Mouse (Mus musculus) forebrain, embryonic 15.5 days (tissue): ENCODE results near the gene Mob1a. TPM values are rescaled to one million over a fixed set of nuclear protein-coding genes. Genes with fewer than 3 reads are reported as not detected.
A peak's percentile ranks its signal among the peaks of the same experiment; 100 is the strongest.

Experiments
- ATAC-seq: fragments of 200-750 bp; cut with Nextera tagmentation; replicated peaks from 2 replicates; pipeline ENCODE4 v1.8.0; 2017; ENCODE audit warnings: mild to moderate bottlenecking, moderate TSS enrichment, moderate library complexity
- H3K27ac ChIP-seq: fragments of 300-500 bp; sonication (generic); replicated peaks from 2 replicates; pipeline ENCODE4 v1.5.1; 2015; ENCODE audit warnings: mild to moderate bottlenecking, inconsistent platforms
- H3K27me3 ChIP-seq: fragments of 300-500 bp; sonication (generic); 2 replicates; pipeline ENCODE4 v1.6.1; 2015; ENCODE audit warnings: inconsistent platforms
- H3K36me3 ChIP-seq: fragments of 300-500 bp; sonication (generic); 2 replicates; pipeline ENCODE4 v1.6.1; 2015; ENCODE audit warnings: mild to moderate bottlenecking, inconsistent platforms
- H3K4me1 ChIP-seq: fragments of 300-500 bp; sonication (generic); 2 replicates; pipeline ENCODE4 v1.6.1; 2015; ENCODE audit warnings: inconsistent platforms
- H3K4me2 ChIP-seq: fragments of 300-500 bp; sonication (generic); replicated peaks from 2 replicates; pipeline ENCODE4 v1.6.1; 2015; ENCODE audit warnings: mild to moderate bottlenecking, inconsistent platforms
- H3K4me3 ChIP-seq: fragments of 300-500 bp; sonication (generic); 2 replicates; pipeline ENCODE4 v1.5.1; 2015; ENCODE audit warnings: mild to moderate bottlenecking, inconsistent platforms
- H3K9ac ChIP-seq: fragments of 300-500 bp; sonication (generic); replicated peaks from 2 replicates; pipeline ENCODE4 v1.6.1; 2015; ENCODE audit warnings: mild to moderate bottlenecking, inconsistent platforms
- H3K9me3 ChIP-seq: fragments of 300-500 bp; sonication (generic); 2 replicates; pipeline ENCODE4 v1.6.1; 2016; ENCODE audit warnings: inconsistent platforms
- WGBS: fragments of 180-500 bp; shearing (Covaris S2); methylation state at CpG from one replicate; pipeline ENCODE4 v1.1.7; 2015; ENCODE audit warnings: mixed read lengths; 5-methylcytosine and 5-hydroxymethylcytosine counted together
- polyA plus RNA-seq: library from polyadenylated mRNA; unstranded; fragments of >200 nt; fragmentation: Nextera tagmentation; extraction: Ambion mirVana; gene quantifications from 2 replicates; pipeline ENCODE4 v1.2.1, GENCODE M21; 2015

The Mob1a gene
- polyA plus RNA-seq, 1 experiment from 2014 or later, result 32.4 TPM

GRCm38 (mm10) chr6:83348873-83349272 is 23.1 kb downstream of the Mob1a start, which contains the start of gene Bola3:
Gene Bola3, plus strand, starts transcription at chr6:83349147.
- H3K9ac ChIP-seq, result peak within 1 kb of the TSS; percentile 94
- peaks cover 16% of the 10 kb centered on the region for H3K4me1 ChIP-seq
- ATAC-seq, result no peak; the same call in none of the 2 replicates
- H3K36me3 ChIP-seq, result peaks cover 9% of the 10 kb centered on the region
- H3K4me3 ChIP-seq, result peak within 1 kb of the TSS; percentile 91
- H3K9me3 ChIP-seq, result no peaks in the 10 kb centered on the region
- 31% methylated on average over 6 of the region's 6 CpGs for WGBS
- no peak within 1 kb of the TSS for H3K27ac ChIP-seq
- H3K4me2 ChIP-seq, result peak within 1 kb of the TSS; percentile 81
- no peaks in the 10 kb centered on the region for H3K27me3 ChIP-seq

DNA sequence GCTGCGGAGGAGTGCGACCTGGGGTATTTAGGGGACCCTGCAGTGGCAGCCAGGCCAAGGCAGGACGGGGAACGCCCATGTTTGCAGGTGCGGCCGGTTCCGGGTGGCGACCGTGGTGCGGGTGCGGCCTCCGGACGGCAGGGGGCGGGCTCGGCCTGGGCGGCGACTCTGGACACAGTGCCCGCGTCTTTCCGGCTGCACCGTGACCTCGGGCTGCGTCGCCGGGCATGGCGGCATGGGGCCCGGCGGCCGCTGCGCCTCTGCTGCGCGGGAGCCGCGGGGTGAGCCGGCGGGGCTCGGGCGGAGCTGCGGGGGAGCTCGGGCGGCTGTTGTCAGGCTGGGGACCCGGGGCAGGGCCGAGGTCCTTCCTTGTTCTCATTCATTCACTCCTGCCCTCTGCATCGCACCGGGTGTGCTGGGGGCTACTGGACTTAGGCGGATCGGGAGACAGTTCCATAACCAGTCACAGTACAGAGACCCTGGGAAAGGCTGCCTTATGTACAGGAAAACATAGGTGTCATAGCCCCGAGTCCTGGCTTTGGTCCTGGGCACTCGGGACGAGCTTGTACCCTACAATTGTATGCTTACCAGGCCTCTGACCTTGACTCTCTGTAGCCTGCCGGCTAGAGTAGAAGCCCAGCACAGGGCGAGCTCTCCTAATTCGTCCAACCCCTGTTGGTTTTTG is 23.6 kb downstream of the Mob1a start:
- ATAC-seq, result peak; percentile 95
- H3K4me3 ChIP-seq, result peak overlapping the region; percentile 91
- no peaks in the 10 kb centered on the region for H3K9me3 ChIP-seq
- H3K27me3 ChIP-seq, result no peaks in the 10 kb centered on the region
- 1% methylated on average over 40 of the region's 53 CpGs for WGBS
- H3K36me3 ChIP-seq, result peaks cover 15% of the 10 kb centered on the region
- H3K4me2 ChIP-seq, result peak overlapping the region; percentile 81
- peak overlapping the region; percentile 94 for H3K9ac ChIP-seq
- H3K4me1 ChIP-seq, result peaks cover 16% of the 10 kb centered on the region
- H3K27ac ChIP-seq, result no peak overlapping the region

DNA sequence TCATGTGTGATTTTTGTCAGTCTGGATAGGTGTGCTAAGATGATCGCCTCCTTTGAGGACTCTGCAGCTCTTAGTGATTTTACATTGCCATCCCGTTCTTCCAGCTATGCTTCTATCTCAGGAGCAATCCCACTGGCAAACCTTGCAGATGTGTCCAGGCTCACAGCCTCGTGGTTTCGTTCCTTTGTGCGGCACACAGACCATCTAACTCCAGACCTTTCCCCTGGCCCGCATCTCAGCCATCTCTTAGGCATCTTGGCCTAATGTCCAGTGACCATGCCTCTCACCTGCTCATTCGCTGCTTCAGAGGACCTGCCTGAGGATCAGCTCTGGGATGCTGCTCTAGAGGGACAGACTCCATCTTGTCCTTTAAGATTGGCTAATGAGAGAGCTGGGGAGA is 24.4 kb downstream of the Mob1a start:
- H3K27me3 ChIP-seq, result no peaks in the 10 kb centered on the region
- no peak for ATAC-seq
- H3K27ac ChIP-seq, result no peak overlapping the region
- H3K4me1 ChIP-seq, result peaks cover 16% of the 10 kb centered on the region
- peak overlapping the region; percentile 81 for H3K4me2 ChIP-seq
- peak overlapping the region; percentile 91 for H3K4me3 ChIP-seq
- H3K9me3 ChIP-seq, result no peaks in the 10 kb centered on the region
- H3K9ac ChIP-seq, result peak overlapping the region; percentile 94; the same call in 1 of the 2 replicates
- 84% methylated on average over 7 of the region's 7 CpGs for WGBS
- peaks cover 15% of the 10 kb centered on the region for H3K36me3 ChIP-seq

- no peak overlapping the region for H3K4me3 ChIP-seq
- H3K9me3 ChIP-seq, result no peaks in the 10 kb centered on the region
- 88% methylated on average over 16 of the region's 16 CpGs for WGBS
- no peak overlapping the region for H3K4me2 ChIP-seq
- H3K27me3 ChIP-seq, result no peaks in the 10 kb centered on the region
- peaks cover 15% of the 10 kb centered on the region for H3K36me3 ChIP-seq
- 0 out of 2 replicates have a peak overlapping the region, but pooled peaks have one; percentile 94 for H3K9ac ChIP-seq
- no peak overlapping the region for H3K27ac ChIP-seq
- ATAC-seq, result no peak
- H3K4me1 ChIP-seq, result peaks cover 16% of the 10 kb centered on the region
Observed at GRCm38 (mm10) chr6:83350851-83351405, 25.1 kb downstream of the Mob1a start.

GRCm38 (mm10) chr6:83351490-83352160 is 25.8 kb downstream of the Mob1a start:
- Histone ChIP-seq H3K4me1 (peaks cover 16% of the 10 kb centered on the region), H3K27me3 (no peaks in the 10 kb centered on the region), H3K4me2 (no peak overlapping the region), H3K4me3 (no peak overlapping the region), H3K9me3 (no peaks in the 10 kb centered on the region), H3K27ac (no peak overlapping the region), H3K36me3 (peaks cover 15% of the 10 kb centered on the region), H3K9ac (no peak overlapping the region)
- 86% methylated on average over 7 of the region's 7 CpGs for WGBS
- no peak for ATAC-seq

GRCm38 (mm10) chr6:83352666-83353410 is 27.0 kb downstream of the Mob1a start:
- H3K36me3 ChIP-seq, result peaks cover 17% of the 10 kb centered on the region
- H3K4me3 ChIP-seq, result no peak overlapping the region
- H3K27me3 ChIP-seq, result no peaks in the 10 kb centered on the region
- H3K4me2 ChIP-seq, result no peak overlapping the region
- no peak for ATAC-seq
- no peak overlapping the region for H3K27ac ChIP-seq
- no peak overlapping the region for H3K9ac ChIP-seq
- peaks cover 16% of the 10 kb centered on the region for H3K4me1 ChIP-seq
- no peaks in the 10 kb centered on the region for H3K9me3 ChIP-seq
- WGBS, result 94% methylated on average over 24 of the region's 24 CpGs

DNA sequence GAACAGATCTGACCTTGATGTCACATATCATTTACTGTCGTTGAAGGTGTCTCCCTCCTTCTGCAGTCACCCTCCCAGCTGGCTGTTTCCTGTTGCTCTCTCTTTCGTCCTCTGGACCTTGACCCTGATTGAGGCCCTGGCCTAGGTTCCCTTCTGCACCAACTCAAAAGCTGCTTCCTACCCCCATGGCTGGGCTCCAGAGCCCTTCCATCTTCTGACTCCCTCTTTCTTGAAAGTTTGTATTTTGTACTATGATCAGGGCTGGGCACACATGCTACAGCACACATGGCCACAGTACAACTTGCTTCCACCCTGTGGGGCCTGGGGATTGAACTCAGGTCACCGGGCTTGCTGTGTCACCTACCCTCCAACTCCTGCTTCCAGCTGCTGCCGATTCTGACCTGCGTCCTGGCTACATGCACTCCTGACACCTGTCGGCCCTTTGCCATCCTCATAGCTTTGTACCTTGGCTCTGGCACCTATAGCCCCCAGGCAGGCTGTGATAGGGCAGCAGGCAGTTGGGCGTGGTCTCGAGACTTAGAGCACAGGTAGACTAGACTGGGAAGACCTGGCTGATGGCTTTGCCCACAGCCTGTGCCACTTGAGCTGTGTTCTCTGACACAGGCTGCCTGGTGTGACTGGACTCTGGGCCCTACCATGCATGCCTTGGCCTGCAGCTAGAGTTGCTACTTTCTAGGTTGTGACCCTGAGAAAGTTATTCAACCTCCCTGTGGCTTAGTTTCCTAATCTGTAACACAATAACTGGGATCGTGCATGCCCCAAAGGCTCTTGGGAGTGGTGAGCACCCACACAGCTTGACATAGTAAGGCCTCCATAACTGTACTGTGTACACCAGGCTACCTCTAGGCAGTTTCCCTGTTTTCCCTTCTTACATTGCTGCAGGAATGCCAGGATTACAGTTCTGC is 29.3 kb downstream of the Mob1a start:
- H3K27ac ChIP-seq, result no peak overlapping the region
- no peak for ATAC-seq

DNA sequence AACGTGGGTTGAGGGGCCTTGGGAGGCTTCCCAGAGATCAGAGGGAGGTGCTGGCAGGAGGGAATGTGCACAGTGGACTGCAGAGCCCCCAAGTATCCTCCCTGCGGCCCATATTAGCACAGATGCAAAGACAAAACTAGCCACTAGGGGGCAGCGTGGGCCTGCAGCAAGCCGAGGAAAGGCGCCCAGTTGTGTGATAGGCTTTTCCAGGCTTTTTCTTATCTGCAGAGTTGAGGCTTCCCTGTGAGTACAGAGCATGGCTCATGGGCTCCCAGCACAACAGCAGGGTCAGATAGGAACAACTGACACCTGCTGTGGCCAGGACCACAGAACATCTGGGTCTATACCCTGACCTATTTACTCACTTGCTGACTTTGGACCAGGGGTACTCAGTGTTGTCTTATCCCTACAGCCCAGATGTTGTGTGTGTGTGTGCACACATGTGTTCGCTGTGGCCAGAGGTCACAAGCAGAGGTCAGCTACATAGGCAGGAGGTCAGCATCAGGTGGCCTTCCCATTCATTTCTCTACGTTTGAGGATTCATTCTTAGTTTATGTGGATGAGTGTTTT is 30.8 kb downstream of the Mob1a start:
- 29% methylated on average over 7 of the region's 7 CpGs for WGBS
- Histone ChIP-seq H3K9ac (no peak overlapping the region), H3K36me3 (peaks cover 30% of the 10 kb centered on the region), H3K4me3 (no peak overlapping the region), H3K27me3 (no peaks in the 10 kb centered on the region), H3K27ac (no peak overlapping the region), H3K4me1 (no peaks in the 10 kb centered on the region), H3K9me3 (no peaks in the 10 kb centered on the region), H3K4me2 (no peak overlapping the region)
- ATAC-seq, result peak; percentile 75

More for the DNA sequence above, 29.3 kb downstream of the Mob1a start:
- H3K27me3 ChIP-seq, result no peaks in the 10 kb centered on the region
- no peak overlapping the region for H3K9ac ChIP-seq
- no peaks in the 10 kb centered on the region for H3K9me3 ChIP-seq
- H3K36me3 ChIP-seq, result peaks cover 22% of the 10 kb centered on the region
- WGBS, result 89% methylated on average over 9 of the region's 9 CpGs
- no peak overlapping the region for H3K4me2 ChIP-seq
- H3K4me1 ChIP-seq, result peaks cover 7% of the 10 kb centered on the region
- no peak overlapping the region for H3K4me3 ChIP-seq

- no peaks in the 10 kb centered on the region for H3K9me3 ChIP-seq
- ATAC-seq, result no peak
- H3K4me2 ChIP-seq, result no peak overlapping the region
- H3K9ac ChIP-seq, result no peak overlapping the region
- no peak overlapping the region for H3K4me3 ChIP-seq
- H3K27me3 ChIP-seq, result no peaks in the 10 kb centered on the region
- no peak overlapping the region for H3K27ac ChIP-seq
- H3K4me1 ChIP-seq, result no peaks in the 10 kb centered on the region
- peaks cover 34% of the 10 kb centered on the region for H3K36me3 ChIP-seq
- WGBS, result 94% methylated on average over 10 of the region's 10 CpGs
Observed at GRCm38 (mm10) chr6:83357436-83357835, 31.6 kb downstream of the Mob1a start.

DNA sequence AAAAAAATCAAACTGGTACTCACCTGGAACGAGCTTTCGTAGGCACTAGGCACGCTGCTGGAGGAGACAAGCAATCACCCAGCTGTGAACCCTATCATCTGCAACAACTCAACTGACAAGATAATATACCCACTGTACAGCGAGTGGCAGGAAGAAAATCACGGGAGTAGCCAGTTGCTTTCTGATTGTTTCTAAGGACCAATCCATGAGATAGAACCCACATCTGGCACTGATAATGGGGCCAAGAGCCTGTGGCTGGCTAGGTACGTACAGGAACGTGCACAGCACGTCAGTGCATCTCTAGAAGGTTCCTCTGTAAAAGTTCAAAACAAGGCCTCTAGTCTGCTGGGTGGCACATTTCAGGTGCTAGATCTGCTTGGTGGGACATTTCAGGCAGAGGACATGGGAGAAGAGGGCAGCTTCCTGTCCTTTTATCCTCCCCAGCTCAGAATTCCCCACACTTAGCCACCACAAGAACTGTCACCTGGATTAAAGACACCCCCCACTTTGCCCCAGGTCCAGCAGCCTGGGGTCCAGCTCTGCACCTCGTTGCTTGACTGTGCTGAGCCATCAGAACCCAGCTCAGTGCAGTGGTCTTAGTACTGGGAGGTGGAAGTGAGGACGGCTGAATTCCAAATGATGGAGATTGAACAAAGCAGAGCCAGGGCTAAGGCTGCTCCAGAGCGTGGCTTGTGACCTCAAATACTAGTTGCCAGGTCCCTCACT is 35.9 kb downstream of the Mob1a start:
- 85% methylated on average over 11 of the region's 11 CpGs for WGBS
- Histone ChIP-seq H3K9ac (no peak overlapping the region), H3K4me2 (no peak overlapping the region), H3K4me3 (no peak overlapping the region), H3K36me3 (peaks cover 25% of the 10 kb centered on the region), H3K27me3 (no peaks in the 10 kb centered on the region), H3K4me1 (no peaks in the 10 kb centered on the region), H3K27ac (no peak overlapping the region), H3K9me3 (no peaks in the 10 kb centered on the region)
- ATAC-seq, result no peak
